Mouse (Mus musculus) cerebellum, postnatal 4 days (tissue): ENCODE data around the gene Rpl38.
A peak's percentile ranks its signal among the peaks of the same experiment; 100 is the strongest.

Source experiments
- DNase-seq, 2 experiments: peaks; one replicate each; pipeline ENCODE4 v3.0.0; 2022; ENCODE audit warnings: low spot score in 2 of 2, mixed read lengths in 1 of 2

Gene Rpl38

DNA sequence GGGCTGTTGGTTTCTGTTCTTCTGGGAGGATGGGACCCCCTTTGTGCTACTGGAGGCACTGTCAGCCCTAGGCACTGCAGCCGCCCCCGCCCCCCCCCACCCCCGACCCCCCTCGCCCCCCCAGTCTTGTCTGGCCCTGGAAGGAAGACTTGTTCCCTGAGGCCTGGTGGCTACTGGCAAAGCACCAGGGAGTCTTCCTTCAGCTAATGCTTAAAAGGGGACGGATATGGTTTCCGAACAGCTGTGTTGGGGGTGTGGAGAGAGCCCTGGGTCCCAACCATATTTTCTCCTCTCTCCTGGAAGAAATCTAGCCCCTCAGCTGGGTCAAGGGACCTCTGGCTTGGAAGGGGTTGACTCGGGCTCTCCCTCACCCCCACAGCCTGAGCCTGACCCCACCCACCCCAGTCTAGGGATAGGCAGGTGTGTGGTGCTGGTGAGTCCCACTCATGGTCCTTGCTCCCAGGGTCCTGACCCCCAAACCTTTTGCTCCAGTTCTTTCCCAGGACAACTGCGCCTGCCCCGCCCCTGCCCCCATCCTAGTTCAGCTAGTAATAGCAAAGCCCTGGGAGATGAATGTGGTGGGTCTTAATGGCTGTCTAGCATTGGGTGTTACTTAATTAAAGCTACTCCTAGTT, 8.7 kb downstream of the Rpl38 start:
- DNase-seq: no peak

DNA sequence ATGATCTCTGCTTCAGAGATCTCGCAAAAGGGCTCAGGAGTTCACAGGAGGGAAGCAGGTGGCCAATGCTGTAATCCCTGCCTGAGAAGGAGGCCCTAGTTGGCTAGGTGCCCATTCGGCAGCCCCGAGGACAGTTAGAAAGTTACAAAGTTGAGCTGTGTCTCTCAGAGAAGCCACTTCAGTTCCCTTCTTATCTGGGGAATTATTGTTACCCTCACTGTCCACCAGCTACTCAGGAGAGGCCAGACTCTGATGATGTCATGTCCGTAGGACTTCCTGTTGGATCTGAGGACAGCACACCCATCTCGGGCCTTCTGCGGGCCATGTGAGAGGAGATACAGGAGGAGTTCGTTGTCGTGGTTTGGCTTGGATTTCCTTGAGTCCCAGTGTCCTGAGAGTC, 11.3 kb downstream of the Rpl38 start:
- DNase-seq: no peak

- peak in 1 of 2 experiments; percentile 18 for DNase-seq
Observed at GRCm38 (mm10) chr11:114680291-114680690, 12.0 kb downstream of the Rpl38 start.

- no peak for DNase-seq
Observed at GRCm38 (mm10) chr11:114681054-114681453, 12.7 kb downstream of the Rpl38 start.

GRCm38 (mm10) chr11:114682321-114682900, 14.1 kb downstream of the Rpl38 start:
- DNase-seq: no peak

DNA sequence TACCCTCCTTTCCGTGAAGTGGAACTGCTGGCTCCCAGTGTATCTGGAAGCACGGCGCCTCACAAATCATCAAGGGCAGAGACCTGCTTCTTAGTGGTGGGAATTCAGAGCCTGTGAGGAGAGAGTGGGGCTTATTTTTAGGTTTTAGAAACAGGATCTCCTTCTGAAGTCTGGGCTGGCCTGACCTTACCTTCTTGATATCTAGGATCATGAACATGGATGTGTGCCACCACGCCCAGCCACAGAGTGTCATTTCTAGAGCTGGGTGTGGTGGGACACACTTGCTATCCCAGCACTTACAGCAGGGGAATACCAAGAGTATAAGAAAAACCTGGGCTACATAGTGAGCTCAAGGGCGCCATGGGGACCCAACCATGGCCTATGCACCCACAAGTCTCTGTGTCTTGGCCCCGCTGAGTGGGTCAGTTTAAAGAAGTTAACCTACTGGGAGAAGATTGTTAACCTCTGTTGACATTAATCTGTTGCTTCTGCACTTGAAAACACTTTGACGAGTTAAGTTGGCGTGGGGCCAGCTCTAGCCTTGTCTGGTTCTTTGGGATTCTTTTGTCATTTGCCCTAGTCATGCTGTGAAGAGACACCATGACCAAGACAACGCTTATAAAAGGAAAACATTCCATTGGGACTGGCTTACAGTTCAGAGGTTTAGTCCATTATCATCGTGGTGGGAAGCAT, 14.9 kb downstream of the Rpl38 start:
- DNase-seq: no peak

- no peak for DNase-seq
Observed at GRCm38 (mm10) chr11:114683722-114684621, 15.6 kb downstream of the Rpl38 start.

GRCm38 (mm10) chr11:114684627-114685373, 16.5 kb downstream of the Rpl38 start:
- DNase-seq: peak; percentile 49 to 89

GRCm38 (mm10) chr11:114685526-114686040, 17.3 kb downstream of the Rpl38 start:
- DNase-seq: no peak

DNA sequence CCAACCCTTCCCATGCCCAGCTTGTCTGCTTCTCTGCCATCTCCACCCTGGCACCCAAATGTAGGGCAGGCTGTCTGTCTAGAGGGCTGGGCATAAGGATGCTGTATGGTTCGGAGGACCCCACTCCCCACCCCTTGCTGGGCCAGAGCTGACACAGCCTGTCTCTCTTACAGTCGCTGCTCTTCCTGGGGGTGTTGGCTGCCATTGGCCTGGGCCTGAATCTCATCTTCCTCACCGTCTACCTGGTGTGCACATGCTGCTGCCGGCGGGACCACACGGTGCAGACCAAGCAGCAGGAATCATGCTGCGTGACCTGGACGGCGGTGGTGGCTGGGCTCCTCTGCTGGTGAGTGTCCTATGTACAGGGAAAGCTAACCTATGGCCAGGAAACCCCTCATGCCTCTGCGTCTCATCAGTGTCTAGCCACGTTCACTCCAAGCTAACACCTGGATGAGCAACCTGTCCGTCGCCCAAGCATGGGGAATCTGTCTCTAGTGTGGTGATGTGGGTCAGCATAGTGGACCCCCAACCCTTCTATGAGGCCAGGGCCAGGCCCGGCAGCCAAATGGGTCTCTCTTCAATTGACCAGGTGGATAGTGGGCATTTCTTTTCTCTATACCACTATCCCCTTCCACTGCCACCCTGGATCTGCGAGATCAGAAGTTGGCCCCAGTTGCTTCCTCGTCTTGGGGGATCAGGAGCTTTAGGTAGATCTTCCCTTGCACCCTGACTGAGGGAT, 18.1 kb downstream of the Rpl38 start:
- no peak for DNase-seq

- DNase-seq: no peak
Observed at GRCm38 (mm10) chr11:114687574-114688188, 19.4 kb downstream of the Rpl38 start.

GRCm38 (mm10) chr11:114688729-114689128, 20.4 kb downstream of the Rpl38 start:
- DNase-seq: no peak

- no peak for DNase-seq
Observed at GRCm38 (mm10) chr11:114690192-114690591, 21.9 kb downstream of the Rpl38 start.

GRCm38 (mm10) chr11:114691454-114692182, 23.3 kb downstream of the Rpl38 start:
- DNase-seq: no peak

- DNase-seq: no peak
Observed at GRCm38 (mm10) chr11:114692601-114693000, 24.3 kb downstream of the Rpl38 start.

DNA sequence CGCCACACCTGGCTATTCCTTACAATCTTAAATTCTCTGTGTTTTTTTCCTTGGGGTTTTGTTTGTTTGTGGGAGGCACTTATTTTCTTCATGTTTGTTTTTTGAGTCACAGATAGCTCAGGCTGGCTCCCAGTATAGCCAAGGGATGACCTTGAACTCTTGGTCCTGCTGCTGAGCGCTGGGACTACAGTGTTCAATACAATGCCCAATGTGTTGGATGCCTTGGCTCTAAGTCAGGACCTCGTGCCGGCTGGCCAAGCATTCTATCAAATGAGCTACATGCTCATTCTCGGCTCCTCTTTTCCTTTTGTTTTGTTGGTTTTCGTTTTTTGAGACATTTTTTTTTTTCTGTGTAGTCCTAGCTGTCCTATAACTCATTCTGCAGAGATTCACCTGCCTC, 25.1 kb downstream of the Rpl38 start:
- DNase-seq: no peak

- DNase-seq: no peak
Observed at GRCm38 (mm10) chr11:114694451-114694850, 26.1 kb downstream of the Rpl38 start.

- no peak for DNase-seq
Observed at GRCm38 (mm10) chr11:114698496-114698895, 30.2 kb downstream of the Rpl38 start.

- no peak for DNase-seq
Observed at GRCm38 (mm10) chr11:114699511-114699910, 31.2 kb downstream of the Rpl38 start.
